Mouse (Mus musculus): Measurements from ENCODE around the gene Zfand3. TPM values are rescaled to one million over a fixed set of nuclear protein-coding genes. Genes with fewer than 3 reads are reported as not detected.

The Zfand3 gene
- total and polyA plus RNA-seq, 3 experiments = 23.2 to 44.0 (median 23.5) TPM

DNA sequence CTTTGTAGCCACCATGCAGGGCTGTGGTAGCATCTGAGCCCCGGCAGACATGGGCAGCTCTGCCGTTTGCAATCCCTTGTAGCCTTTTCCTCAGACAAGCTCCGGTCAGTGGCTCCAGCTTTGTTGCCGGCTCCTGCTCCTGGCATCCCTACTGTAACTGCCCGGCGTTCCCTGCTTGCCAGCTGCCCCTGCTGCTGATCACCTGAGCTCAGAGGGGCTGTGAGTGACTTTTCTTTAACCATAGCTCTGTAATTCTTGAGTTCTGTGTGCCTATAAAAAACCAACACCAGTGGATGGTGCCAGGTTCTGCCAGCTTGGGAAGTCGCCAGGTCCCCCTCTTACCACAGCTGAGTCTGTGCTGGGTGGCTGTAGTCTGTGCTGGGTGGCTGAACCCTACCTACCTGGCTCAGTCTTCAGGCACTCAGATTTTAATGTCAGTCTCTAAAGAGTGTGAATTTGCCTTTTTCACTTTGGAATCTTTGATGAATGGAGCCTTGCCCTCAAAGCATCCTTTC lies 150.9 kb downstream of the Zfand3 start:
- Histone ChIP-seq H3K4me2 (ENCODE audit: insufficient read depth, low read depth, poor library complexity, severe bottlenecking) (no peak overlapping the region), H3K36me3 (replicated peaks in 1 of 2; ENCODE audit: control insufficient read depth in 1 of 2, insufficient read depth in 1 of 2, low read length in 1 of 2) (peaks cover 2 to 59% of the 10 kb centered on the region in 2 experiments), H3K9me3 (replicated peaks; ENCODE audit: low read length) (no peaks in the 10 kb centered on the region), H3K4me1 (ENCODE audit: control insufficient read depth in 1 of 2, insufficient read depth in 2 of 2) (peaks cover 0 to 8% of the 10 kb centered on the region in 2 experiments; a peak in 2 of 4 replicates), H3K27ac (ENCODE audit: insufficient read depth, low read depth) (no peak overlapping the region), H3K79me2 (replicated peaks; ENCODE audit: control insufficient read depth, extremely low read depth, insufficient read depth, poor library complexity, severe bottlenecking) (no peaks in the 10 kb centered on the region; the same call in 1 of the 2 replicates), H3K27me3 (replicated peaks) (no peaks in the 10 kb centered on the region), H3K4me3 (replicated peaks in 1 of 3; ENCODE audit: low read depth in 2 of 3, low read length in 2 of 3, poor library complexity in 1 of 3) (no peak overlapping the region), H3K9ac (ENCODE audit: insufficient read depth, low read depth) (no peak overlapping the region)
- TF ChIP-seq CHD2 (IDR thresholded peaks at IDR 0.05; ENCODE audit: low read length) = no peak
- in situ Hi-C loops (cut with MboI; ENCODE audit: low pct_ligation_motif_present, low pct_unique_long_range_greater_than_20kb, low sequenced_read_pairs) (no loop called here), dilution Hi-C loops (cut with MboI; ENCODE audit: extremely low pct_ligation_motif_present, extremely low pct_unique_long_range_greater_than_20kb, low sequenced_read_pairs) (no loop called here)
- no peak for DNase-seq (ENCODE audit: extremely low read depth)

DNA sequence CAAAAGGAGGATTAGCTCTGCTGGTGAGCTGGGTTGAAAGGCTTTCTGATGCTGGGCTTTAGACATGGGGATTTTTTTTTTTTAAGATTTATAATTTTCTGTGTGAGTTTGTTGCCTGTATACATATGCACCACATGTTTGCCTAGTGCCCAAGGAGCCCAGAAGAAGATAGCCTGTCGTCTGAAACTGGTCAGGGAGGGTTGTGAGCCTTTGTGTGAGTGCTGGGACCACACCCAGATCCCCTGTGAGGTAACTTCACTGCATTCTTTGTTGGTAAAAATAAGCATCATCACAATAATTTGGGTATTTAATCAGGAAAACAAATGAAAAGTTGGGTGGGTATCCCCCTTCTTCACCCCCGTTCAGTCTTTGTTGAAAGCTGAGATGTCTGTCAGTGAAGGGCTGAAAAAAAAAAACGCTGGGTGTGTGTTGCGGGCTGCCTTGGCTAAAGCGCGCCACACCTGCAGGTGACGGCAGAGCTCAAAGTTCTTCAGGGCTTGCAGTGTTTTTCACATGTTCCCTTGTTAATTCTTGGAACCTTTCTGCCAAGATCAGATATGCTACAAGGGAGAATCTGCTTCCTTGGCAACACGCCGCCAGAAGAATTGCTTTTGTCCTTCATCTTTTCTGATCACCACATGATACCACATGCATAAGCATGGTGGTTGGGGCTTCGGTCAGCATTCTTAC lies 154.0 kb downstream of the Zfand3 start:
- Histone ChIP-seq H3K79me2 (replicated peaks; ENCODE audit: control insufficient read depth, extremely low read depth, insufficient read depth, poor library complexity, severe bottlenecking) (no peaks in the 10 kb centered on the region; the same call in 1 of the 2 replicates), H3K27ac (ENCODE audit: insufficient read depth, low read depth) (no peak overlapping the region), H3K36me3 (replicated peaks in 1 of 2; ENCODE audit: control insufficient read depth in 1 of 2, insufficient read depth in 1 of 2, low read length in 1 of 2) (peaks cover 2 to 46% of the 10 kb centered on the region in 2 experiments), H3K9ac (ENCODE audit: insufficient read depth, low read depth) (no peak overlapping the region), H3K4me1 (ENCODE audit: control insufficient read depth in 1 of 2, insufficient read depth in 2 of 2) (peaks cover 0 to 8% of the 10 kb centered on the region in 2 experiments; a peak in 2 of 4 replicates), H3K4me3 (replicated peaks in 1 of 3; ENCODE audit: low read depth in 2 of 3, low read length in 2 of 3, poor library complexity in 1 of 3) (no peak overlapping the region), H3K4me2 (ENCODE audit: insufficient read depth, low read depth, poor library complexity, severe bottlenecking) (no peak overlapping the region), H3K27me3 (replicated peaks) (no peaks in the 10 kb centered on the region), H3K9me3 (replicated peaks; ENCODE audit: low read length) (no peaks in the 10 kb centered on the region)
- TF ChIP-seq MAX (IDR thresholded peaks at IDR 0.05; ENCODE audit: low read length) = no peak
- no peak for TF ChIP-seq MEF2A (IDR thresholded peaks at IDR 0.05; ENCODE audit: borderline replicate concordance, low read depth, low read length)
- TF ChIP-seq ZC3H11A (IDR thresholded peaks at IDR 0.05; ENCODE audit: low read depth, low read length) = no peak
- no peak for TF ChIP-seq RCOR1 (conservative IDR thresholded peaks at IDR 0.05; ENCODE audit: low read depth, low read length)
- TF ChIP-seq CTCF (conservative IDR thresholded peaks at IDR 0.05 in 1 of 2, IDR thresholded peaks at IDR 0.05 in 1 of 2; ENCODE audit: low read depth in 2 of 2, low read length in 2 of 2) = no peak
- no peak for TF ChIP-seq KAT2A (IDR thresholded peaks at IDR 0.05; ENCODE audit: insufficient replicate concordance, low read length)
- no peak for TF ChIP-seq GABPA (IDR thresholded peaks at IDR 0.05; ENCODE audit: insufficient replicate concordance, low read depth, low read length)
- TF ChIP-seq POLR2A (IDR thresholded peaks at IDR 0.05; ENCODE audit: low read depth, low read length) = no peak
- no peak for TF ChIP-seq ETS1 (conservative IDR thresholded peaks at IDR 0.05; ENCODE audit: low read depth, low read length)
- TF ChIP-seq ZMIZ1 (IDR thresholded peaks at IDR 0.05; ENCODE audit: low read depth, low read length) = no peak
- no peak for TF ChIP-seq JUN (IDR thresholded peaks at IDR 0.05; ENCODE audit: insufficient read depth, low read depth, low read length)
- no peak for TF ChIP-seq MXI1 (IDR thresholded peaks at IDR 0.05; ENCODE audit: low read depth, low read length)
- TF ChIP-seq TCF12 (IDR thresholded peaks at IDR 0.05; ENCODE audit: low read depth, low read length) = no peak
- TF ChIP-seq EP300 (IDR thresholded peaks at IDR 0.05; ENCODE audit: low read length) = no peak
- no peak for TF ChIP-seq HCFC1 (IDR thresholded peaks at IDR 0.05; ENCODE audit: low read depth, low read length)
- no peak for DNase-seq (ENCODE audit: extremely low read depth)
- in situ Hi-C loops (cut with MboI; ENCODE audit: low pct_ligation_motif_present, low pct_unique_long_range_greater_than_20kb, low sequenced_read_pairs) = no loop called here
- dilution Hi-C loops (cut with MboI; ENCODE audit: extremely low pct_ligation_motif_present, extremely low pct_unique_long_range_greater_than_20kb, low sequenced_read_pairs) = no loop called here
